Mouse (Mus musculus) frontal cortex, adult (tissue): ENCODE measurements around the gene Vps13d.

Experiments
- ATAC-seq: cut with Nextera tagmentation; 2 replicates; pipeline ENCODE4 v1.9.2; 2017; ENCODE audit warnings: mild to moderate bottlenecking, moderate library complexity, mixed read lengths; ENCODE audit not compliant: low TSS enrichment

Vps13d gene

DNA sequence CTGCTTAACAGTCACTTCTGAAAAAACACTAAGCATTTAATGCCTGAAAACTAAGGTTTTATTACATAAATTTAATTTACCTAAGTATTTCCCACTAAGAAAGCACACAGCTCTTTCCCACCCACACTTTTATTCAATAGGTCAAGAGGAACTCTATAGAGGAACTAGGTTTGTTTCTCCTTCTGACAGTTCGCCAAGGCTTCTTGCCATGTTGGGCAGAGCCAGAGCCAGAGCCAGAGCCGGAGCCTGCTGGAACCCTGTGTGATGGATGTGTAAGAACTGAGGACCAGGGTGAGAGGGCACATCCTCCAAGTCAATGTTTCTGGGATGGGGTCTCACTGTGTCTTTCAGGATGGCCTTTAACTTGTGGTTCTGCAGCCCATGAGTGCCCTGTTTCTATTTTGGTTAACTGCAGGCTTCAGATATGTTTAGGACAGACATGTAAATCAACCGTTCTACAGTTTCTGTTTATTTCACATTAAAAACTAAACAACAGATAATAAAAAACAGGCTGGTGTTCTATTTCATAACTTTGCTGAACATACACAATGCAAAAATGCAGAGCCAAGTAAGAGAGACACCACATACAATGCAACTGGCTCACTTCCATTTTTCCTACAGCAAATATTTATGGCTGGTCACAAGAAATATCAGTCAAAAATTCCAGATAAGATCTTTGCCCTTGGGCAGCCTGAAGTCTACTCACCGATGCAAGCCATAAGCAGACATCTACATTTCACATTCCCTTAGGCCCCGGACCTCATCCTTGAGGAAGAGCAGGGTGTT, 157.0 kb downstream of the Vps13d start:
- ATAC-seq = no peak

DNA sequence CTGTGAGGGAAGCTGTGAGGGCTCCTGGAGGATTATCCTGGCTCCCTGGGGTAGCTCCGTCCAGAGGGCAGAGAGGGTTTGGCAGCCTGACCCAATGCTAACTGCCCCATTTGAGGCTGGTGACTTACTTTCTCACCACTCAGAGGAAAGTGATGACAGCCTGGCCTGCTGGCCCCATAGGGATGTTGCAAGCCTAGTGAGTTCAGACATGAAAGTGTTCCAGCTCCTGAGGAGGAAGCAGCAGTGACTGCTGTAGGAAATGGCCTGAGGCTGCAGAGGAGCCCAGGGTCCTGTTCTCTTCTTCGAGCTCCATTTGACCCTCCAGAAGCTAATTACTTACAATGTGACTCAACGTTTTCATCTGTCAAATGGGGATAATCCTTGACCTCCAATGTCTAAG, 157.8 kb downstream of the Vps13d start:
- no peak for ATAC-seq

- ATAC-seq = no peak
Measured at GRCm38 (mm10) chr4:145035450-145035849, 159.4 kb downstream of the Vps13d start.

- no peak for ATAC-seq
Measured at GRCm38 (mm10) chr4:145034506-145035243, 160.1 kb downstream of the Vps13d start.

GRCm38 (mm10) chr4:145033392-145033791, 161.4 kb downstream of the Vps13d start:
- ATAC-seq = no peak

DNA sequence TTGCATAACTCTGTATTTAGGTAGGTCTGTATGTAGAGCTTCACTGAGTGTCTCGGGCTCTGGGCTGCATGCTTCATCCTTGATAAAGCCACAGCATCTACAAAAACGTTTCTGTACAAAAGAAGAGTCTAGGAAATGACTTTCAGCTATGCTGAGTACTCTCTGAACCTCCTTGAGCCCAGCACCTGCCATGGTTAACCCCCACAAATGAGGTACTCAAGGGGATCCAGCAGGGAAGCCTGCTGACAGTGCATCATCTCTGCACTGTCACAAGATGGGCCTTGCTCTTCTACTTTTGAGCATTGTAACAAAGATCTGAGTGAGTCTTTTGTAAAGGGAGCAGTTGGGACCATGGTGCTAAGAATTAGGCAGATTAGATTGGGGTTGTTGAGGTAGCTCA, 162.2 kb downstream of the Vps13d start:
- ATAC-seq = no peak

- no peak for ATAC-seq
Measured at GRCm38 (mm10) chr4:145031510-145031909, 163.3 kb downstream of the Vps13d start.

- ATAC-seq = no peak
Measured at GRCm38 (mm10) chr4:145026449-145026851, 168.4 kb downstream of the Vps13d start.

DNA sequence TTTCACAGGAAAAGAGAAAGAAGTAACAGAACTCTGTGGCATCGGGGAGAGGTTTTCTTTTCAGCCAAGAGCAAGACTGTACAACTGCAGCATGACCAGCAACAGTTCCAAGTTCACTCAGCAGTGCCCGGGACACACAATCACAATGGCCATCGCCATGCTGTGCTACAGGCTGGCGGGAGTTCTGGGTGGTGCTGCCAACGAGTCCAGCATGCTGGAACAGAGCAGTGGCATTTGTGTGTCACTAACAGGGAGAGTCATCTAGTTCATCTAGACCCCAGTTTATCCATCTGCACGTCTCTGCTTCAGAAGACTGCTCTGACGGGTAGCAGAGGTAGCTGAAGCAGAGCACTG, 169.4 kb downstream of the Vps13d start:
- no peak for ATAC-seq

GRCm38 (mm10) chr4:145024694-145025408, 170.0 kb downstream of the Vps13d start:
- ATAC-seq = peak; percentile 44; the same call in 1 of the 2 replicates

DNA sequence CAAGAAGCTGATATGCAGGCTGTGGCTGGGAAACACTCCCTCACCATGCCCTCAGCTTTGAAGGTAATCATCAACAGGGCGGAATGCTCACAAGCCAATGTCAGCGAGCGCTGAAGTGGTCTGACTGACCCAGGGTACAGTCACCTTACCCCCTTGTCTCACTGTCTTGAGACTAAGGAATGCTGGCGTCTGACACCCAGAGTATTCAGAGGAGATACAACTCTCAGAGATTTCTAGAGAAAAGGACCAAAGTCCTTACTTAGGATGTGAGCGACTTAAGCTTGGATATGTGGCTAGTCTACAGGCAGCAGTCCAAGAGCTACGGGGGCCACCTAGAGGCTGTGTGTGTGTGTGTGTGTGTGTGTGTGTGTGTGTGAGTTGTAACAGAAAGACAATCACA, 170.9 kb downstream of the Vps13d start:
- no peak for ATAC-seq

DNA sequence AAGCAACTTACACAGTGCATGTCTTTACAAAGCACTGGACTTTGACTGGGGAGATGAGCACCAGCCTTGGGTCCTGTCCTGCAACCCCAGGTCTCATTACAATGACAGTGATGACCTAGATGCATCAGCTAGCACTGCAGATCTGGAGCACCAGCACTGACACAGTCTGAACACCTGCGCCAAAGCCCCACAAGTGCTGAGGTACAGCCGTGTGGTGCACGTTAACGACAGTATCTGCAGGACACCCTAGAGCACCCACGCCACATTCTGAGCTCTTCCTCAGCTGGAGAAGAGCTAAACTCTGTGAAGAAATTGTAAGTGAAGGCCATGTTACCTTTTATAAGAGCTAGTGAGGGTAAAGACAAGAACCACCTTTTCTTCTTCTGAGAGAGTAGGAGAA, 172.0 kb downstream of the Vps13d start:
- ATAC-seq = no peak

- no peak for ATAC-seq
Measured at GRCm38 (mm10) chr4:145022211-145022610, 172.6 kb downstream of the Vps13d start.

GRCm38 (mm10) chr4:145020383-145020782, 174.4 kb downstream of the Vps13d start:
- ATAC-seq = peak; percentile 70

- ATAC-seq = no peak
Measured at GRCm38 (mm10) chr4:145019121-145019714, 175.6 kb downstream of the Vps13d start.

GRCm38 (mm10) chr4:145017745-145018144, 177.1 kb downstream of the Vps13d start:
- no peak for ATAC-seq

GRCm38 (mm10) chr4:145016669-145017068, 178.1 kb downstream of the Vps13d start:
- ATAC-seq = no peak

DNA sequence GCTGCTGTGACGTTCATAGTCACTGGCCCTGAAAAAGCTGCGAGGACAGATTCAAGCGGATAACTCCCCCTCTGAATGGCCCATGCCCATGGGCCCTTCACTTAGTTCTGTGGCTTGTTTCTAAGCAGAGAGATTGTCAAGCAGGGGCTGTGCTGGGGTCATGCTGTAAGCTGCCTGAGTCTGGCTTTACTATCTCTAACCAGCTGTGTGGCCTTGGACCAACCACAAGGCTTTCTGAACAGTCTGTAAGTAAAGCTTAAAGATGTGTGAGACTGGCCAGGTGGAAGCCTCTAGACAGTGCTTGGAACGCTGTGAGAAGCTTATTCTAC, 180.2 kb downstream of the Vps13d start:
- no peak for ATAC-seq

GRCm38 (mm10) chr4:145013760-145014631, 180.8 kb downstream of the Vps13d start:
- no peak for ATAC-seq

GRCm38 (mm10) chr4:145013187-145013586, 181.6 kb downstream of the Vps13d start:
- peak; percentile 51 for ATAC-seq

- ATAC-seq = no peak; the same call in 1 of the 2 replicates
Measured at GRCm38 (mm10) chr4:145011156-145011555, 183.6 kb downstream of the Vps13d start.
